8 mouse cellular contexts compared by ENCODE assay signal in the genomic region with DNA sequence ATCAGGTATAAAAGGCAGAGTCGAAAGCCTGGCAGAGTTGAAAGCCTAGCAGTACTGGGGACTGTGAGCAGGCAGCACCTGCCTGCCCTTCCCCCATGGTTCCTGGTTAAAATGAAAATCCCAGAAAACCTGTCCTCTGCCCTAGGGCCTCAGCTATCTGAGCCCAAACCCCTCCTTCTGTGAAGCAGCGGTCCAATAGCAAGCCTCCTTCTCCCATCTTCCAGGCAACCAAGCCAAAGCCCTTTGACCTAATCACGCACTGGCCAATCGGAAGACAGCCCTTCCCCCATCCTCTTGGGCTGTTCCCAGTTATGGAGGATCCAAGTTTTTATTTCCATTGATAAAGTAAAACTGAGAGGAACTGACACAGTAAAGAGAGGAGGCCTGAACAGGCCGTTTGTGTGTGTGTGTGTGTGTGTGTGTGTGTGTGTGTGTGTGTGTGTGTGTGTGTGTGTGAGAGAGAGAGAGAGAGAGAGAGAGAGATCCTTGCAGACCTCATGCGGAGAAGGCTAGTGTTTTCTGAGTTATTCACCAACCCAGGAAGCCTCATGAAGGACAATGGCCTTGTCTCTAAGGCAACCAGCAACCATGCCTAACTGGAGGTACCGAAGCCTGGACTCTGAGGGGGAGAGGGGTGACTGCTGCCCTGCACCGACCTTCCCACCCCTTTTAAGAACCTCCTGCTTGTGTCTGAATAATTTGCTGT. TPM values are rescaled to one million over a fixed set of nuclear protein-coding genes. Genes with fewer than 3 reads are reported as not detected.
DNase-seq lines count a peak whose midpoint lies in the region; ATAC-seq and TF ChIP-seq lines count a peak whose summit lies in the region.

No protein-coding gene starts in this region.

- 46% methylated on average over 8 of the region's 8 CpGs for WGBS in heart, adult 2 months
- 35% methylated on average over 8 of the region's 8 CpGs for WGBS in heart, embryonic 12.5 days
- WGBS in forebrain, embryonic 12.5 days, result 1% methylated on average over 8 of the region's 8 CpGs
- WGBS in intestine, embryonic 16.5 days, result 24% methylated on average over 8 of the region's 8 CpGs
- 42% methylated on average over 8 of the region's 8 CpGs for WGBS in liver, embryonic 15.5 days (ENCODE audit: insufficient replicate concordance)
- 30% methylated on average over 8 of the region's 8 CpGs for WGBS in stomach, embryonic 15.5 days

- H3K4me1 ChIP-seq in heart, adult 2 months (ENCODE audit: control insufficient read depth, insufficient read depth, low read length), result peaks cover 16% of the 10 kb centered on the region
- H3K4me1 ChIP-seq in heart, embryonic 12.5 days (replicated peaks), result peaks cover 18% of the 10 kb centered on the region
- H3K4me1 ChIP-seq in forebrain, embryonic 12.5 days, result peaks cover 71% of the 10 kb centered on the region
- peaks cover 42% of the 10 kb centered on the region for H3K4me1 ChIP-seq in intestine, embryonic 16.5 days (ENCODE audit: control insufficient read depth, insufficient read depth, low read length)
- peaks cover 15% of the 10 kb centered on the region for H3K4me1 ChIP-seq in liver, embryonic 15.5 days (replicated peaks)
- H3K4me1 ChIP-seq in stomach, embryonic 15.5 days, result peaks cover 26% of the 10 kb centered on the region

- peak; percentile 62 to 65 for DNase-seq in heart, adult 2 months
- DNase-seq in urinary bladder, adult 18-20 months (ENCODE audit: low spot score in 2 of 2), result no peak

- H3K4me3 ChIP-seq in heart, adult 2 months, result no peak overlapping the region
- no peak overlapping the region for H3K4me3 ChIP-seq in heart, embryonic 12.5 days
- no peak overlapping the region for H3K4me3 ChIP-seq in forebrain, embryonic 12.5 days (replicated peaks)
- peak overlapping the region; percentile 33 for H3K4me3 ChIP-seq in intestine, embryonic 16.5 days (ENCODE audit: low read length)
- no peak overlapping the region for H3K4me3 ChIP-seq in liver, embryonic 15.5 days (replicated peaks)
- no peak overlapping the region for H3K4me3 ChIP-seq in stomach, embryonic 15.5 days (replicated peaks)

- no peak for TF ChIP-seq EP300 in heart, adult 2 months (IDR thresholded peaks at IDR 0.05; ENCODE audit: insufficient read depth, low read depth, low read length)

- no peak overlapping the region for H3K4me2 ChIP-seq in heart, embryonic 12.5 days
- H3K4me2 ChIP-seq in forebrain, embryonic 12.5 days, result peak overlapping the region; percentile 26
- H3K4me2 ChIP-seq in intestine, embryonic 16.5 days (ENCODE audit: low read depth, low read length), result peak overlapping the region; percentile 44
- H3K4me2 ChIP-seq in liver, embryonic 15.5 days, result peak overlapping the region; percentile 35
- H3K4me2 ChIP-seq in stomach, embryonic 15.5 days, result peak overlapping the region; percentile 31; the same call in 1 of the 2 replicates

- no peak for TF ChIP-seq POLR2A in heart, adult 2 months (IDR thresholded peaks at IDR 0.05; ENCODE audit: insufficient read depth, low read depth, low read length)

- no peaks in the 10 kb centered on the region for H3K27me3 ChIP-seq in heart, adult 2 months (ENCODE audit: control insufficient read depth, insufficient read depth, low read length)
- H3K27me3 ChIP-seq in heart, embryonic 12.5 days (replicated peaks), result no peaks in the 10 kb centered on the region
- H3K27me3 ChIP-seq in forebrain, embryonic 12.5 days, result no peaks in the 10 kb centered on the region
- H3K27me3 ChIP-seq in intestine, embryonic 16.5 days (replicated peaks; ENCODE audit: control insufficient read depth, insufficient read depth, low read length), result no peaks in the 10 kb centered on the region
- H3K27me3 ChIP-seq in liver, embryonic 15.5 days, result no peaks in the 10 kb centered on the region
- no peaks in the 10 kb centered on the region for H3K27me3 ChIP-seq in stomach, embryonic 15.5 days (replicated peaks)

- no peaks in the 10 kb centered on the region for H3K9me3 ChIP-seq in heart, embryonic 12.5 days (replicated peaks)
- H3K9me3 ChIP-seq in forebrain, embryonic 12.5 days, result no peaks in the 10 kb centered on the region
- no peaks in the 10 kb centered on the region for H3K9me3 ChIP-seq in intestine, embryonic 16.5 days (ENCODE audit: control insufficient read depth, low read length)
- H3K9me3 ChIP-seq in liver, embryonic 15.5 days (replicated peaks), result no peaks in the 10 kb centered on the region
- no peaks in the 10 kb centered on the region for H3K9me3 ChIP-seq in stomach, embryonic 15.5 days

- peaks cover 4% of the 10 kb centered on the region for H3K36me3 ChIP-seq in heart, adult 2 months (ENCODE audit: control insufficient read depth, insufficient read depth, low read length)
- 0 out of 2 replicates have a peak, but pooled peaks cover 2% of the 10 kb centered on the region for H3K36me3 ChIP-seq in heart, embryonic 12.5 days
- peaks cover 49% of the 10 kb centered on the region for H3K36me3 ChIP-seq in forebrain, embryonic 12.5 days (replicated peaks)
- peaks cover 22% of the 10 kb centered on the region for H3K36me3 ChIP-seq in intestine, embryonic 16.5 days (ENCODE audit: control insufficient read depth, insufficient read depth, low read length)
- H3K36me3 ChIP-seq in liver, embryonic 15.5 days (replicated peaks), result 0 out of 2 replicates have a peak, but pooled peaks cover 7% of the 10 kb centered on the region
- 0 out of 2 replicates have a peak, but pooled peaks cover 20% of the 10 kb centered on the region for H3K36me3 ChIP-seq in stomach, embryonic 15.5 days

- H3K27ac ChIP-seq in heart, adult 2 months, result peak overlapping the region; percentile 73
- no peak overlapping the region for H3K27ac ChIP-seq in heart, embryonic 12.5 days (ENCODE audit: poor library complexity, severe bottlenecking)
- H3K27ac ChIP-seq in forebrain, embryonic 12.5 days, result peak overlapping the region; percentile 88
- H3K27ac ChIP-seq in intestine, embryonic 16.5 days (ENCODE audit: low read length), result peak overlapping the region; percentile 95
- H3K27ac ChIP-seq in liver, embryonic 15.5 days (replicated peaks), result peak overlapping the region; percentile 66
- peak overlapping the region; percentile 94 for H3K27ac ChIP-seq in stomach, embryonic 15.5 days

- H3K9ac ChIP-seq in heart, adult 2 months (ENCODE audit: low read depth, low read length), result no peak overlapping the region
- H3K9ac ChIP-seq in heart, embryonic 12.5 days, result no peak overlapping the region
- H3K9ac ChIP-seq in forebrain, embryonic 12.5 days, result no peak overlapping the region
- H3K9ac ChIP-seq in intestine, embryonic 16.5 days (ENCODE audit: low read depth, low read length), result peak overlapping the region; percentile 59
- no peak overlapping the region for H3K9ac ChIP-seq in liver, embryonic 15.5 days
- no peak overlapping the region for H3K9ac ChIP-seq in stomach, embryonic 15.5 days

- no peak for ATAC-seq in heart, embryonic 12.5 days (ENCODE audit: insufficient number of reproducible peaks, low FRiP score)
- peak; percentile 89 for ATAC-seq in forebrain, embryonic 12.5 days (ENCODE audit: low FRiP score)
- peak; percentile 87 for ATAC-seq in intestine, embryonic 16.5 days
- peak; percentile 81 for ATAC-seq in liver, embryonic 15.5 days (ENCODE audit: insufficient read depth)
- peak; percentile 74 for ATAC-seq in stomach, embryonic 15.5 days (ENCODE audit: insufficient read depth, low FRiP score, low read depth)
- no peak for ATAC-seq in granulocyte monocyte progenitor cell, adult 5-6 weeks (replicated peaks; ENCODE audit: poor library complexity, severe bottlenecking)

- H3K79me2 ChIP-seq in heart, adult 2 months (replicated peaks; ENCODE audit: control insufficient read depth, insufficient read depth, low read length), result no peaks in the 10 kb centered on the region

- no peak for TF ChIP-seq CTCF in heart, adult 2 months (IDR thresholded peaks at IDR 0.05)

- intact Hi-C loops in heart, adult 2 months (cut with DNase I), result no loop called here

RNA-seq across cellular contexts. Expression of a gene that starts 12.1 kb away (rescaled TPM):
- total RNA-seq in heart, adult 2 months (2021), result 1 to 10 TPM; 5.7 to 6.2 TPM
- polyA plus RNA-seq in heart, adult 2 months (2012; rRNA removed), result 3.7 and 5.0 TPM in 2 replicates
- polyA plus RNA-seq in heart, embryonic 12.5 days (2016; fragmentation: Nextera tagmentation; extraction: Ambion mirVana), result 1.4 and 1.7 TPM in 2 replicates
- polyA plus RNA-seq in forebrain, embryonic 12.5 days (2016; fragmentation: Nextera tagmentation; extraction: Ambion mirVana), result 34.2 and 37.4 TPM in 2 replicates
- 9.9 and 11.1 TPM in 2 replicates for polyA plus RNA-seq in intestine, embryonic 16.5 days (2015; fragmentation: Nextera tagmentation; extraction: Ambion mirVana)
- 2.0 and 2.4 TPM in 2 replicates for polyA plus RNA-seq in liver, embryonic 15.5 days (2015; fragmentation: Nextera tagmentation; extraction: Ambion mirVana)
- polyA plus RNA-seq in stomach, embryonic 15.5 days (2015; fragmentation: Nextera tagmentation; extraction: Ambion mirVana), result 14.7 and 18.6 TPM in 2 replicates
- 48.3 and 48.4 TPM in 2 replicates for total RNA-seq in granulocyte monocyte progenitor cell, adult 5-6 weeks (2014; fragmentation: Nextera tagmentation)
- total RNA-seq in granulocyte monocyte progenitor cell, adult 5-6 weeks (2017), result 38.7 and 47.3 TPM in 2 replicates

RNA-seq across cellular contexts. Expression of a gene that starts 28.5 kb away (rescaled TPM):
- 1 to 10 TPM; 7.4 to 8.0 TPM for total RNA-seq in heart, adult 2 months (2021)
- 3.5 and 4.3 TPM in 2 replicates for polyA plus RNA-seq in heart, adult 2 months (2012; rRNA removed)
- polyA plus RNA-seq in heart, embryonic 12.5 days (2016; fragmentation: Nextera tagmentation; extraction: Ambion mirVana), result 0.06 and 0.18 TPM in 2 replicates
- polyA plus RNA-seq in forebrain, embryonic 12.5 days (2016; fragmentation: Nextera tagmentation; extraction: Ambion mirVana), result 0.37 and 0.55 TPM in 2 replicates
- polyA plus RNA-seq in intestine, embryonic 16.5 days (2015; fragmentation: Nextera tagmentation; extraction: Ambion mirVana), result 0.97 and 1.0 TPM in 2 replicates
- polyA plus RNA-seq in liver, embryonic 15.5 days (2015; fragmentation: Nextera tagmentation; extraction: Ambion mirVana), result 1.8 and 2.0 TPM in 2 replicates
- polyA plus RNA-seq in stomach, embryonic 15.5 days (2015; fragmentation: Nextera tagmentation; extraction: Ambion mirVana), result 1.2 and 1.3 TPM in 2 replicates
- total RNA-seq in granulocyte monocyte progenitor cell, adult 5-6 weeks (2014; fragmentation: Nextera tagmentation), result 62.2 and 69.2 TPM in 2 replicates
- 53.0 and 54.8 TPM in 2 replicates for total RNA-seq in granulocyte monocyte progenitor cell, adult 5-6 weeks (2017)

RNA-seq across cellular contexts. Expression of a gene that starts 56.4 kb away (rescaled TPM):
- 1 to 10 TPM; 4.4 to 4.7 TPM for total RNA-seq in heart, adult 2 months (2021)
- 1.5 and 2.7 TPM in 2 replicates for polyA plus RNA-seq in heart, adult 2 months (2012; rRNA removed)
- 21.0 and 21.8 TPM in 2 replicates for polyA plus RNA-seq in heart, embryonic 12.5 days (2016; fragmentation: Nextera tagmentation; extraction: Ambion mirVana)
- polyA plus RNA-seq in forebrain, embryonic 12.5 days (2016; fragmentation: Nextera tagmentation; extraction: Ambion mirVana), result 17.9 and 18.4 TPM in 2 replicates
- polyA plus RNA-seq in intestine, embryonic 16.5 days (2015; fragmentation: Nextera tagmentation; extraction: Ambion mirVana), result 16.2 and 16.3 TPM in 2 replicates
- polyA plus RNA-seq in liver, embryonic 15.5 days (2015; fragmentation: Nextera tagmentation; extraction: Ambion mirVana), result 21.4 and 23.8 TPM in 2 replicates
- 20.5 and 21.1 TPM in 2 replicates for polyA plus RNA-seq in stomach, embryonic 15.5 days (2015; fragmentation: Nextera tagmentation; extraction: Ambion mirVana)
- total RNA-seq in granulocyte monocyte progenitor cell, adult 5-6 weeks (2014; fragmentation: Nextera tagmentation), result 156 and 158 TPM in 2 replicates
- 230 and 279 TPM in 2 replicates for total RNA-seq in granulocyte monocyte progenitor cell, adult 5-6 weeks (2017)

Comparison
In these comparisons a context has a peak if more than half of its experiments do, and no peak if none do; other contexts are left out.
1. DNase-seq: peak in heart, adult 2 months (2 of 2); none in urinary bladder, adult 18-20 months (0 of 2).
2. ATAC-seq: peak in forebrain, embryonic 12.5 days (single experiment), intestine, embryonic 16.5 days (single experiment), liver, embryonic 15.5 days (single experiment) and stomach, embryonic 15.5 days (single experiment); none in heart, embryonic 12.5 days (single experiment) and granulocyte monocyte progenitor cell, adult 5-6 weeks (single experiment).